8 mouse cellular contexts compared by ENCODE assay signal in genomic region chr9:119982241-119982811, GRCm38 (mm10). TPM values are rescaled to one million over a fixed set of nuclear protein-coding genes. Genes with fewer than 3 reads are reported as not detected.
DNase-seq lines count a peak whose midpoint lies in the region; ATAC-seq and TF ChIP-seq lines count a peak whose summit lies in the region.

No protein-coding gene starts in this region.

- H3K27me3 ChIP-seq in forebrain, embryonic 11.5 days (ENCODE audit: control insufficient read depth, insufficient read depth, low read length): peaks cover 5% of the 10 kb centered on the region; the same call in 1 of the 2 replicates
- peaks cover 26% of the 10 kb centered on the region for H3K27me3 ChIP-seq in hindbrain, embryonic 10.5 days (ENCODE audit: insufficient read depth, poor library complexity, severe bottlenecking)
- H3K27me3 ChIP-seq in limb, embryonic 11.5 days (ENCODE audit: control insufficient read depth, insufficient read depth, low read length): no peaks in the 10 kb centered on the region
- H3K27me3 ChIP-seq in midbrain, embryonic 10.5 days (ENCODE audit: low read depth, poor library complexity, severe bottlenecking): peaks cover 30% of the 10 kb centered on the region; the same call in 1 of the 2 replicates

- peak overlapping the region; percentile 96 for H3K27ac ChIP-seq in layer of hippocampus, adult 2 months
- H3K27ac ChIP-seq in forebrain, embryonic 11.5 days (ENCODE audit: low read depth, low read length): peak overlapping the region; percentile 75; the same call in 1 of the 2 replicates
- H3K27ac ChIP-seq in hindbrain, embryonic 10.5 days: peak overlapping the region; percentile 90
- peak overlapping the region; percentile 89; the same call in 1 of the 2 replicates for H3K27ac ChIP-seq in limb, embryonic 11.5 days (replicated peaks; ENCODE audit: low read depth, low read length)
- H3K27ac ChIP-seq in midbrain, embryonic 10.5 days (replicated peaks): peak overlapping the region; percentile 86; the same call in 1 of the 2 replicates

- peaks cover 35% of the 10 kb centered on the region for H3K4me1 ChIP-seq in forebrain, embryonic 11.5 days (replicated peaks; ENCODE audit: control insufficient read depth, insufficient read depth, low read length)
- peaks cover 78% of the 10 kb centered on the region for H3K4me1 ChIP-seq in hindbrain, embryonic 10.5 days (replicated peaks)
- H3K4me1 ChIP-seq in limb, embryonic 11.5 days (ENCODE audit: control insufficient read depth, insufficient read depth, low read length): peaks cover 57% of the 10 kb centered on the region
- H3K4me1 ChIP-seq in midbrain, embryonic 10.5 days: peaks cover 78% of the 10 kb centered on the region

- peak overlapping the region; percentile 94 for H3K4me2 ChIP-seq in forebrain, embryonic 11.5 days (ENCODE audit: low read depth, low read length, severe bottlenecking)
- H3K4me2 ChIP-seq in limb, embryonic 11.5 days (ENCODE audit: low read depth, severe bottlenecking): peak overlapping the region; percentile 96

- H3K36me3 ChIP-seq in forebrain, embryonic 11.5 days (ENCODE audit: control insufficient read depth, insufficient read depth, low read length): no peaks in the 10 kb centered on the region
- H3K36me3 ChIP-seq in hindbrain, embryonic 10.5 days: no peaks in the 10 kb centered on the region
- H3K36me3 ChIP-seq in limb, embryonic 11.5 days (ENCODE audit: control insufficient read depth, insufficient read depth, low read length): no peaks in the 10 kb centered on the region
- H3K36me3 ChIP-seq in midbrain, embryonic 10.5 days: no peaks in the 10 kb centered on the region

- no peak for DNase-seq in layer of hippocampus, adult 2 months (ENCODE audit: low spot score in 2 of 2)
- DNase-seq in layer of hippocampus, adult 9-10 months (ENCODE audit: low spot score): no peak
- peak; percentile 65 to 68 for DNase-seq in adrenal gland, postnatal 36 days
- DNase-seq in forebrain, embryonic 11.5 days (ENCODE audit: low spot score): peak; percentile 75
- DNase-seq in hindbrain, embryonic 10.5 days (ENCODE audit: low spot score): peak; percentile 60
- DNase-seq in limb, embryonic 11.5 days (ENCODE audit: low spot score): peak; percentile 62
- peak; percentile 57 for DNase-seq in midbrain, embryonic 10.5 days (ENCODE audit: low spot score)
- peak; percentile 82 to 83 for DNase-seq in spleen, postnatal 36 days (ENCODE audit: low spot score in 2 of 2)

- no peaks in the 10 kb centered on the region for H3K9me3 ChIP-seq in forebrain, embryonic 11.5 days (ENCODE audit: control insufficient read depth, low read length)
- H3K9me3 ChIP-seq in hindbrain, embryonic 10.5 days: no peaks in the 10 kb centered on the region
- H3K9me3 ChIP-seq in limb, embryonic 11.5 days (ENCODE audit: control insufficient read depth, low read length): no peaks in the 10 kb centered on the region
- H3K9me3 ChIP-seq in midbrain, embryonic 10.5 days (replicated peaks): no peaks in the 10 kb centered on the region

- 2% methylated on average over 11 of the region's 11 CpGs for WGBS in forebrain, embryonic 11.5 days
- 1% methylated on average over 11 of the region's 11 CpGs for WGBS in hindbrain, embryonic 10.5 days
- WGBS in limb, embryonic 11.5 days: 2% methylated on average over 11 of the region's 11 CpGs
- 1% methylated on average over 11 of the region's 11 CpGs for WGBS in midbrain, embryonic 10.5 days

- H3K9ac ChIP-seq in forebrain, embryonic 11.5 days (ENCODE audit: low read length): no peak overlapping the region; the same call in 1 of the 2 replicates
- no peak overlapping the region for H3K9ac ChIP-seq in limb, embryonic 11.5 days (ENCODE audit: low read length)

- H3K4me3 ChIP-seq in layer of hippocampus, adult 2 months: peak overlapping the region; percentile 80
- peak overlapping the region; percentile 55 for H3K4me3 ChIP-seq in forebrain, embryonic 11.5 days (ENCODE audit: low read depth, low read length)
- peak overlapping the region; percentile 69 for H3K4me3 ChIP-seq in hindbrain, embryonic 10.5 days
- peak overlapping the region; percentile 64 for H3K4me3 ChIP-seq in limb, embryonic 11.5 days (ENCODE audit: low read depth, low read length)
- peak overlapping the region; percentile 69 for H3K4me3 ChIP-seq in midbrain, embryonic 10.5 days

- peak; percentile 62 for TF ChIP-seq CTCF in layer of hippocampus, adult 2 months (conservative IDR thresholded peaks at IDR 0.05)

- ATAC-seq in forebrain, embryonic 11.5 days (replicated peaks; ENCODE audit: low FRiP score): peak; percentile 25; the same call in 1 of the 2 replicates
- peak; percentile 28; the same call in 1 of the 2 replicates for ATAC-seq in limb, embryonic 11.5 days (ENCODE audit: insufficient number of reproducible peaks, low FRiP score, low TSS enrichment, low read depth)

RNA-seq across cellular contexts. Expression of gene Csrnp1, which starts 2.1 kb away (rescaled TPM):
- total RNA-seq in layer of hippocampus, adult 2 months (2021): 10 to 100 TPM; 13.7 TPM
- total RNA-seq in adrenal gland, postnatal 36 days (2021): 10 to 100 TPM; 35.2 to 46.6 TPM
- 1.5 and 1.6 TPM in 2 replicates for polyA plus RNA-seq in forebrain, embryonic 11.5 days (2014; fragmentation: Nextera tagmentation; extraction: Ambion mirVana)
- 3.5 and 4.6 TPM in 2 replicates for polyA plus RNA-seq in hindbrain, embryonic 10.5 days (2016; fragmentation: Nextera tagmentation; extraction: Ambion mirVana)
- 1.5 and 1.6 TPM in 2 replicates for polyA plus RNA-seq in limb, embryonic 11.5 days (2014; fragmentation: Nextera tagmentation; extraction: Ambion mirVana)
- 1.9 and 2.7 TPM in 2 replicates for polyA plus RNA-seq in midbrain, embryonic 10.5 days (2016; fragmentation: Nextera tagmentation; extraction: Ambion mirVana)

RNA-seq across cellular contexts. Expression of gene Xirp1, which starts 41.1 kb away (rescaled TPM):
- under 1 TPM; 0.10 to 0.23 TPM for total RNA-seq in layer of hippocampus, adult 2 months (2021)
- total RNA-seq in adrenal gland, postnatal 36 days (2021): under 1 TPM; 0.33 to 0.53 TPM
- not detected in 2 replicates for polyA plus RNA-seq in forebrain, embryonic 11.5 days (2014; fragmentation: Nextera tagmentation; extraction: Ambion mirVana)
- polyA plus RNA-seq in hindbrain, embryonic 10.5 days (2016; fragmentation: Nextera tagmentation; extraction: Ambion mirVana): 0.05 and 0.44 TPM in 2 replicates
- not detected in 2 replicates for polyA plus RNA-seq in limb, embryonic 11.5 days (2014; fragmentation: Nextera tagmentation; extraction: Ambion mirVana)
- not detected in 2 replicates for polyA plus RNA-seq in midbrain, embryonic 10.5 days (2016; fragmentation: Nextera tagmentation; extraction: Ambion mirVana)

RNA-seq across cellular contexts. Expression of gene Ttc21a, which starts 44.9 kb away (rescaled TPM):
- total RNA-seq in layer of hippocampus, adult 2 months (2021): under 1 TPM; 0.49 to 0.92 TPM
- under 1 TPM in 1 of 2 experiments, not detected in 1; 0.13 TPM for total RNA-seq in adrenal gland, postnatal 36 days (2021)
- 0.11 and 0.33 TPM in 2 replicates for polyA plus RNA-seq in forebrain, embryonic 11.5 days (2014; fragmentation: Nextera tagmentation; extraction: Ambion mirVana)
- 0.71 and 1.4 TPM in 2 replicates for polyA plus RNA-seq in hindbrain, embryonic 10.5 days (2016; fragmentation: Nextera tagmentation; extraction: Ambion mirVana)
- polyA plus RNA-seq in limb, embryonic 11.5 days (2014; fragmentation: Nextera tagmentation; extraction: Ambion mirVana): 0.35 and 0.68 TPM in 2 replicates
- polyA plus RNA-seq in midbrain, embryonic 10.5 days (2016; fragmentation: Nextera tagmentation; extraction: Ambion mirVana): 0.16 and 0.42 TPM in 2 replicates

RNA-seq across cellular contexts. Expression of gene Gorasp1, which starts 45.0 kb away (rescaled TPM):
- 10 to 100 TPM; 33.1 to 40.8 TPM for total RNA-seq in layer of hippocampus, adult 2 months (2021)
- total RNA-seq in adrenal gland, postnatal 36 days (2021): 10 to 100 TPM; 23.5 to 31.7 TPM
- polyA plus RNA-seq in forebrain, embryonic 11.5 days (2014; fragmentation: Nextera tagmentation; extraction: Ambion mirVana): 19.3 and 25.7 TPM in 2 replicates
- polyA plus RNA-seq in hindbrain, embryonic 10.5 days (2016; fragmentation: Nextera tagmentation; extraction: Ambion mirVana): 27.8 and 29.6 TPM in 2 replicates
- polyA plus RNA-seq in limb, embryonic 11.5 days (2014; fragmentation: Nextera tagmentation; extraction: Ambion mirVana): 23.3 and 23.8 TPM in 2 replicates
- 27.3 and 29.4 TPM in 2 replicates for polyA plus RNA-seq in midbrain, embryonic 10.5 days (2016; fragmentation: Nextera tagmentation; extraction: Ambion mirVana)

Comparison
In these comparisons a context has a peak if more than half of its experiments do, and no peak if none do; other contexts are left out.
1. DNase-seq: peak in adrenal gland, postnatal 36 days (2 of 2), forebrain, embryonic 11.5 days (single experiment), hindbrain, embryonic 10.5 days (single experiment), limb, embryonic 11.5 days (single experiment), midbrain, embryonic 10.5 days (single experiment) and spleen, postnatal 36 days (2 of 2); none in layer of hippocampus, adult 2 months (0 of 2) and layer of hippocampus, adult 9-10 months (single experiment).
2. Peak in every context shown above with its lines, with median percentiles within 50 percentile points of each other: H3K27ac ChIP-seq and H3K4me3 ChIP-seq.